Mouse (Mus musculus) right cerebral cortex, adult 18-20 months (tissue): ENCODE results near the gene Tdp1.
A peak's percentile ranks its signal among the peaks of the same experiment; 100 is the strongest.

Source experiments
- DNase-seq: peaks from one replicate; pipeline ENCODE4 v3.0.0; 2022; ENCODE audit warnings: mixed read lengths

Gene Tdp1

GRCm38 (mm10) chr12:99898248-99898870 is 14.0 kb downstream of the Tdp1 start:
- no peak for DNase-seq

GRCm38 (mm10) chr12:99899991-99900390 is 15.7 kb downstream of the Tdp1 start:
- DNase-seq: no peak

DNA sequence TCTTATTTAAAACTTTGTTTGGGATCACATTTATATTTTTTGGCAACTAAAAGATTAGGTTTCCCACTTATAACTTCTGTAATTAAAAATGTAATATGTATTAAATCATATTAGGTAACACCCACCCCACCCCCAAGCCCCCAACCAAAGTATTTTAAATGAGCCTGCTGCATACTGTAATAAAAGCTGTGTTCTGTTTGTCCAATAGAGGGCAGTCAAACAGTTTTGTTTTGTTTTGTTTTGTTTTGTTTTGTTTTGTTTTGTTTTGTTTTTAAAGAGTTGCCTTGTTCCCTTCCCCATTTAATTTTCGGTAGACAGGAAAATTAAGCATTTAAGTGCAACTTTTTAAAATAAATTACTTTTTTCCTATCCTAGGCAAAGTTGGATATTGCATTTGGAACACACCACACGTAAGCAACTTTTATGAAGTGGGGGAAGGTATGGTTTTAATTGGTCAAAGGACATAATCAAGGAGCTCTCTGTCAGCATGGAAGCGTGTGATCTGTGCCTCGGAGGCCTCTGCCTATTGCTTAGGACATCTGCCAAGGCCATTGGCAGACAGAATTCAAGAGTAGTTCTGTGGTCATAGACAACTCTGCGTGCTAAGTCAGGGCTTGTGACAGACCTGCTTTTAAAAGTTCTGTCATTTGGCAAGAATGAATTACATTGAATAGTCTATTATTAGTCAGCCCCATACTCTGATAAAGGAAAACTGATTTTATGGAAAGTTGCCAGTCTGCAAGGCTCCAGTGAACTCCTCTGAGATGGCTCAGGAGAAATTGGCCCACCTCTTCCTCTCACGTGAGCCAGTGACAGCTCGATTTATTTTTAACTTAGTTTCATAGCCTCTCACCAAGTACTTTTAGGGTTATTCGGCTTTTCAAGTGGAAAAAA is 17.9 kb downstream of the Tdp1 start:
- DNase-seq: no peak

- DNase-seq: no peak
Observed at GRCm38 (mm10) chr12:99902867-99903370, 18.6 kb downstream of the Tdp1 start.

- peak; percentile 54 for DNase-seq
Observed at GRCm38 (mm10) chr12:99904537-99904936, 20.2 kb downstream of the Tdp1 start.

DNA sequence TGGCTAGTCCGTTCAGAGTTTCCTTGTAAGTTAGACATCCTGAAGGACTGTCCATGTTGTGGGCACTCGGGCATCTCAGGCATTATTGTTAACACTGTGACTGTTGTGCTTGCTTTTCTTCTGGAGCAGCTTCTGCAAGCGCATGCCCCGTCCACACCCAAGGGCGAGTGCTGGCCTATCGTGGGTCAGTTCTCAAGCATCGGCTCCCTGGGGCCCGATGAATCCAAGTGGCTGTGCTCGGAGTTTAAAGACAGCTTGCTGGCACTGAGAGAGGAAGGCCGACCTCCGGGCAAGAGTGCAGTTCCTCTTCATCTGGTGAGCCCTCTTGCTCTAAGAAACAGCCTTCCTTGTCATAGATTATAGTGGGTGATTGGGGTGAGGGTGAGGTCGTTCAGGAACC is 27.1 kb downstream of the Tdp1 start:
- DNase-seq: no peak

GRCm38 (mm10) chr12:99917800-99918427 is 33.6 kb downstream of the Tdp1 start:
- DNase-seq: peak; percentile 84

GRCm38 (mm10) chr12:99919636-99920035 is 35.3 kb downstream of the Tdp1 start:
- no peak for DNase-seq

DNA sequence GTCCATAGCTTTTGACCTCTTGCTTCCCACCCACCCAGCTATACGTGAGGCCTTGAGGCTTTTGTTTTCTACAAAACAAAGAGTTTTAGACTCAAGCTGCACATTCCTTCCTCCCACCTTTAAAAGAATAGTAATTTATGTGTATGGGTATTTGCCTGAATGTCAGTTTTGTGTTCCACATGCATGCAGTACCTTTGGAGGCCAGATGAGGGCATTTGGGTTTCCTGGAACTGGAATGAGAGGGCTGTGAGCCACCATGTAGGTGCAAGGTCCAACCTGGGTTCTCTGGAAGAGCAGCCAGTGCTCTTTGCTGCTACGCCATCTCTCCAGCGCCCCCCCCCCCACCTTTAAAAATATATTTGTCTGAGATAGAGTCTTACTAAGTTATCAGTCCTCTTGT is 36.7 kb downstream of the Tdp1 start:
- DNase-seq: no peak

DNA sequence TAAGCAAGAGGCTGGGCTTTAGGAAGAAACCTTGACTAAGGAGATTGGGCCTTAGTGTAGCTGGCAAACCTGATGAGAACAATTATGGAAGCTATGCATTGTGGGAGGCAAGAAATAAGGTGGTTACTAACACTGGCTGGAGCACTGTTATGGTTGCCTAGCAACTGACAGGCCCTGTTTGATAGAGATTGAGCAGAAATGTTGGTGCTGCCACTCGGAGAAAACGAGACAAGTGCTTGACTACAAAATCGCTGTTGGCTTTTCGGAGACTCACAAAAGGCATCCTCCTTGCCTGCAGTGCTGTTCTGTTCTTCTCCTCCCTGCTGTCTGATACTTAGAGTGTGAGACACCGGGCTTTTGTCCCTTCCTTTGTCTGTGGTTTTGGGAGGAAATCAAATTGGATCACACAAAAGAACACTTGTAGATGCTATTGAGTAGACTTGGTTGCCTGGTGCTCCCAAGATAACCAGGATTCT is 38.9 kb downstream of the Tdp1 start:
- DNase-seq: peak; percentile 46

DNA sequence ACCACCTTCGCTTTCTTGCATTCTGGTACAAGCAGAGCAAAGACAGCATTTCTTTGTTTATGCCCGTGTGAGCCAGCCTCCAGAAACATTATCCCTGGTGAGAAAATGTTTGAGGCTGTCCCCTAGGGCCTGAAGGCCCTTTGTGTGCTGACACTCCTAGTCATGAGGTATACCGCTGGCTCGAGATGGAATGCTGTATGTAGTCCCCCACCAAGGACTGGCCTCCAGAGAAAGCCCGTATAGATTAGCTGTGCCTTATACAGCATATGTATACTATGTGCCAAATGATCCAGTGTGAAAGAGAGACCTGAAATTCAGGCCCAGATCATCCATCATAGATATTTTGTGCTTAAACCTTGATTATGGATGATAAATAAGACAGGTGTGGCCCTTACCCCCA is 39.4 kb downstream of the Tdp1 start:
- DNase-seq: no peak

DNA sequence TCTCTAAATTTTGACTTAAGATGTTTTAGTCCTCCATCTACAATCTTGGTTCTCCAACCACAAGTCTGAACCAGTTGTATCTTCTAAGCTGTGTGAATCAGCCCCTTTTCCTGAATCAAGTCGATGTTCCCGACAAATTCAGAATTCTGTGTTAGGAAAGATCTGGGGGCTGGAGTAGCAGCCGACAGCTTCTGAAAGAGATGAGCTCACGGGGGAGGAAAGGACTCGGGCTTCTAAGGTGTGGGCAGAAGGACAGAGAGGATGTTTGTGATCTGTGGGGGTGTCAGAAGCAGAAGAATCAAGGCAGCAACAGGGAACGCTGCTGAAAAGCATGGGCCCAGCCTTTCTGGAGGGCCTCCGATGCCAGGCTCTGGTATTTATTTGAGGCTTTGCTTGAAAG is 44.0 kb downstream of the Tdp1 start:
- DNase-seq: peak; percentile 79

- DNase-seq: no peak
Observed at GRCm38 (mm10) chr12:99929160-99929559, 44.8 kb downstream of the Tdp1 start.

- DNase-seq: peak; percentile 37
Observed at GRCm38 (mm10) chr12:99932245-99932644, 47.9 kb downstream of the Tdp1 start.

GRCm38 (mm10) chr12:99933630-99934029 is 49.3 kb downstream of the Tdp1 start:
- DNase-seq: no peak

- DNase-seq: no peak
Observed at GRCm38 (mm10) chr12:99935403-99935802, 51.1 kb downstream of the Tdp1 start.

- no peak for DNase-seq
Observed at GRCm38 (mm10) chr12:99938476-99938875, 54.2 kb downstream of the Tdp1 start.

DNA sequence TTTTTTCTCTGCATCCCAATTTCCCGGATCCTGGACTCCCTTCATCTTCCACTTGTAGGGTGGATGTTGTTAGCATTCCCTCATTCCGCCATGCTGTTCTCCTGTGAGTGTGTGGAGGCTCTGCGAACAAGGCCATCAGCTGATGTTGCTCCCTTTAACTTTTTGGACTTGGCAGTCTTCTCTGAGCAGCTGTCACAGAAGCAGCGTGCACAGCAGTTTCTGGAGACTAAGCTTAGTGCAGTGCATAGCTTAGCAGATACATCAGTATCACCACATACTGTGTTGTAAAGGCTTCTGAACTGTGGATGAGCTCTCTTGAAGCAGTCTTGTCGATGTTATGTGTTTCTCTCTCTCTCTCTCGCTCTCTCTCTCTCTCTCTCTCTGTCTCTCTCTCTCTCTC is 54.9 kb downstream of the Tdp1 start:
- no peak for DNase-seq

- DNase-seq: no peak
Observed at GRCm38 (mm10) chr12:99940704-99941103, 56.4 kb downstream of the Tdp1 start.

GRCm38 (mm10) chr12:99942441-99942840 is 58.1 kb downstream of the Tdp1 start:
- DNase-seq: no peak

DNA sequence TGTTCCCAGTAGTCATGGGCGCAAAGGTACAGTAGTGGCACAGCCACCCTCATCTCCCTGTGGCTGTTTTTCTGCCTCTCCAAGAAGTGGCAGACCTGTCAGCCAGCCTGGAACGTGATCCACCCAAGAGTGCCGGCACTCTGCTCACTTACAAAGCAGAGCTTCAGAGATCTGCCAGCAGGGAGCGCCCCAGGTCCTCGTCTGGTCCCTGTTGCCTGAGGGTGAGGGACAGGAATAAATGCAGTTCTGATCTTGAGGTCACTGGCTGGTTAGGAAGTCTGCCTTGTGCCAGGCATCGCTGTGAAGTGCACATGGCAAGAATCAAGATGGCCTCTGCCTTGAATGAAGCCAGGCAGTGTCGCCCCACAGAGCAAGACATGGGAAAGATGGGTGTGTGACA is 68.6 kb downstream of the Tdp1 start:
- peak; percentile 50 for DNase-seq

DNA sequence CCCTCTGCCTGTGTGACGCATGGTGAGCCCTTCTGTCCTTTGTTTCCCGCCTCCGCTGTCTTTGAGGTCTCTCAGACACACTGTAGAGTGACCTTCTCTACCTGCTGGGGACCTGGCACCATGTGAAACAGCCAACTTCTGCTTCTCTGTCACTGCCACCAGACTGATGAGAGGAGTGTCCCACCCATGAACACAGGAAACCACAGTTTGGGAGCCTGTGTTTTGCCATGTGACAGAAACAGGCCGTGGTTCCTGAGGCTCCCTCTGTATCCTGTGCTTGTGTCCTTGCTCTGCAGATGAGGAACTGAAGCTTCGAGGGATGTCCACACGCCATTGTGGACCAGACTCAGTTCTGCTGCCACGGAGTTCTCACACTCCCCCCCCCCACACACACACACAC is 72.1 kb downstream of the Tdp1 start:
- DNase-seq: no peak
